Mouse (Mus musculus) testis, postnatal 14 days (tissue): ENCODE results near the gene Rassf10.

Experiments
- DNase-seq: peaks from one replicate; pipeline ENCODE4 v3.0.0; 2021; ENCODE audit warnings: low spot score

Gene Rassf10

GRCm38 (mm10) chr7:112957630-112958029, 3.9 kb downstream of the Rassf10 start:
- DNase-seq = no peak

- DNase-seq = no peak
Measured at GRCm38 (mm10) chr7:112966382-112966781, 12.6 kb downstream of the Rassf10 start.

- DNase-seq = no peak
Measured at GRCm38 (mm10) chr7:112966786-112967185, 13.0 kb downstream of the Rassf10 start.

GRCm38 (mm10) chr7:112983316-112983715, 29.6 kb downstream of the Rassf10 start:
- no peak for DNase-seq

- DNase-seq = no peak
Measured at GRCm38 (mm10) chr7:112984704-112985577, 31.2 kb downstream of the Rassf10 start.

- no peak for DNase-seq
Measured at GRCm38 (mm10) chr7:112985578-112985949, 31.8 kb downstream of the Rassf10 start.

GRCm38 (mm10) chr7:112992928-112993327, 39.2 kb downstream of the Rassf10 start:
- no peak for DNase-seq

- no peak for DNase-seq
Measured at GRCm38 (mm10) chr7:113003565-113004255, 49.9 kb downstream of the Rassf10 start.

GRCm38 (mm10) chr7:113005726-113006125, 52.0 kb downstream of the Rassf10 start:
- DNase-seq = no peak
